Mouse (Mus musculus) kidney, postnatal 4 days (tissue): ENCODE measurements at regions not wholly inside any gene's neighbourhood (a gene's known extent, or its start where the extent isn't known, plus 50 kb on each side); places are given as distances from the start of the nearest gene placed in this dataset.

Experiments
- DNase-seq, 2 experiments: peaks; one replicate each; pipeline ENCODE4 v3.0.0; 2021; ENCODE audit warnings: mixed read lengths in 2 of 2

DNA sequence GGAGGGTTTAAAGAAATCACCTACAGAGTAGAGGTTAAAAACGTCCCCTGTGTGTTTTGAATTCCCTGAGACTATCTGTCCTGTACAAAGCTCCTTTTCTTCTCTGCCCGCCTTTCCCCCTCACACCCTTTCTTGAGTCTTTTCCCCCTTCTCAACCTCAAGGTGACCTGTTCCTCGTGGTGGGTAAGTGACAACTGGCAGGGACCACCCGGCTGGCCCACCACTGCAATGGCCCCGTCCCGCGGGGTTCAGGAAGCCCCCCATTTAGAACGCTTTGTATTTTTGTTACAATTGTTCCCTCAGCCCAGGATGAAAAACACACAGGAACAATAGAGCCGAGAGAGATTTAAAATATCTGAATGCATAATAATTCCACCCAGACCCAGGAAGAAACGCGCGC is 272.9 kb upstream of the Sox2 start:
- DNase-seq: no peak

DNA sequence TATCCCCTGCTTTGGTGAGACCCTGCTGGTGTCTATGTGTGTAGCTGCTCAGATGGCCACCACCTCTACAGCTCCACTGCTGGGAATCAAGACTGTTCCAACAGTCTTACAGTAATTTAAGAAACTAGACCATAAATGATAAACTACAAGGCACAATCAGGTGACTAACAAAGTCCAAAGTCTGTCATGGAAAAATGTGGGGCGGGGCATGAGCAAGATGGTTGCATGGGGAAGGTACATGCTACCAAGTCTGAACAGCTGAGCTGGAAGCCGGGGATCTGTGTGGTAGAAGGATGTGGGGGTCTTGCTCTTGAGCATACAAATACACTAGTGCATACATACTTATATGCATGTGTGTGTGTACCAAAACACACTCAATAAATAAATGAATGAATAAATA is 278.8 kb upstream of the Sox2 start:
- no peak for DNase-seq

DNA sequence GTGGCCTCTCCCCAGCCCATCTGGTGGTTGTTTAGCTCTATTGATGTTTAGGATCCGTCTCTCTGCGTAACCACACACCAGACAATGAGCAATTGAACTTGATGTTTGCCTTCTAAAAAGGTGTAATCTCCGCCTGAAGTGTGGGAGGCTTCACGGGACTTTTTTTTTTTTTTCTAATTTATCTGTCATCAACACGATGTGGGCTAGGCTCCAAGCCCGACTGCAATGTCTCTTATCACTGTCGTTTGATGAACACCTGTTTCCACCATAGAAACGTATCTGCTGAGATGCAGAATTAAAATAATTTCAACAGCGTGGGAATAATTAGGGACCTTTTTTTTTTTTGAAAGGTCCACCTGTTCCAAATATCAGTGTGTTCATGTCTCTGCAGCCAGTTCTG is 257.0 kb upstream of the Dnajc19 start:
- DNase-seq: no peak

DNA sequence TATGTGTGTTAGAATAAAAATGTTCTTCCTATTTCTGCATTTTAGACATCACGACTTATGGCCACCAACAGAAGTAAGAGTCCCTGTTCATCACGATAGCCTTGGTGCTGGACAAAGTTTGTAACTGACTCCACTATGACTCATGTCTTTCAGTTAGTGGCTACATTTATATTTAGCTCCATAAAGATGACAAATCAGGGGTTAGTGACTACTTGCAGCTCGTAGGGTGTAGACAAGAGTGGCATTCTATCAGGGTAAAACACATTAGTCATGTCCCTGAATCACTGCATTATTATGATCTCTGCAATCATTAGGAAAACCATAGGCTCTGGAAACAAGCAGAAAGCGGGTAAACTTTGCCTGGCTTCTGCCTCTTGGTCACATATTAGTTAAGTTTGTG is 252.4 kb upstream of the Dnajc19 start:
- DNase-seq: no peak

DNA sequence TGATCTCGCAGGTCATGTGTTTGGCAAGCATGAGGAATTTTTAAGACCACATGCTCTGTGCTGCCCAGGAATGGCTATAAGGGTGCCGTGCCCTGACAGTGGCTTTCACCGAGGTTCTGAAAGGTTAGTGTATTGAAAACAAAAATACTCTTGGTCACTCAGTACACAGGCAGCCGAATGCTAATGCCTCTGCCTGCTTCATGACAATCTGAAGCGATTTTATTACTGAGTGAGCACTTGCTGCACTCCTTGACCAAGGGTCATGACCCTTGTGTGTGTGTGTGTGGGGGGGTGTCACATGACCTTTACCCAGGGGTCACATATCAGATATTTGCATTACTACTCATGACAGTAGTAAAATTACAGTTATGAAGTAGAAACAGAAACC is 250.8 kb upstream of the Dnajc19 start:
- DNase-seq: peak in 1 of 2 experiments; percentile 8

DNA sequence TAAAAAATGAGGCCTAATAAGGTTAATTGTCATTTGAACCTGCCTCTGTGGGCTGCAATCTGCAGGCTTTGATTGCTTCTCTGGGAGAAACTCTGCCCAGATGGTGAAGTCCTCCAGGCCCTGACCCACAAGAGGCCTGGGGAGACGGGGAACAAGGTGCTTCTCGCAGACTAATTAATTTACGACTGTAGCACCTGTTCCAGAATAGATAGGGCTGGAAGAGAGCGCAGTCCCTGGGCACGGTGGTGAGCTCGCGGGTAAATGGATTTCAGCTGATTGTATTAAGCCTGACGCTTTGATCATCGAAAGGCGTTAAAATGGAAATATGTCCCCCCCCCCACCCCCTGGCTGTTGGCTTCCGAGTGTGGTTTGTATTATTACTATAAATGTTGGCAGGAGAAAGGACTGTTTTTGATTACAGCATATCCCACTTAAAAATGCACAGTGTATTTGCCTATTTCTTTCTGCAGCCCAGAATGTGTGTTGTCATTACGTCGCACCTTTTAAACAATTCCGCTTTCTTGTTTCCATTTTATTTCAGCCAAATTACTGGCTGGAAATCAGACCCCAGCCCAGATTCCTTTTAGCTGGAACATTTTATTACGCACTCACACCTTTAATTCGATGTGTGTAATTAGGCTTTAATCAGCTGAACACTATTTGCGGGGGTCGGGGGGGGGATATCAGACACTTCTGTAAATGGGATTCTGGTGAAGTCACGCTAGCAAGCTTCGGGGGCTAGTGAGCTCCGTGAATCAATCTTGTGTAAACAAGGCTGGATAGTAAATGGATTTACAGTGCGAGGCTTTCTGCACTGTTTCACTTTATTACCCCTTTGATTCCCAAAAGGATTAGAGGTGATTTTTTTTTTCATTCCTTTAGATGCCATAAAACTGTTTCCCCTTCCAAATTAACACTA is 250.1 kb upstream of the Dnajc19 start:
- DNase-seq: no peak

DNA sequence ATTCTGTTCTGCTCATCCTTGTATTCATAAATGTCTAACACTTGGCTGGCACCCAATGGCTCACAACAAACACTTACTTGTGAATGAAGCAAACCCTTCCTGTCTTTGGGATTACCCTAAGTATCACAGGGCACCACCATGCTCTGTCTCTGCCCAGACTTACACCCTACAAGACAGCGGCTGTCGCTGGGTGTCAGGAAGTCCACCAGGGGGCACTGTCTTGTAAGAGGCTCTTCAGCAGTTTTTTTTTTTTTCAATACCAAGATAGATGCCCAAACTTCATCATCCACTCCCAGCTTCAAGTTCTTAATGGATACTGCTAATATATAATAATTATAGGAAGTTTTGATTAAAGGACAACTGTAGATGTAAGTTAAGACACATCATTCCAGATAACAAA is 247.7 kb upstream of the Dnajc19 start:
- DNase-seq: peak; percentile 55 to 61

DNA sequence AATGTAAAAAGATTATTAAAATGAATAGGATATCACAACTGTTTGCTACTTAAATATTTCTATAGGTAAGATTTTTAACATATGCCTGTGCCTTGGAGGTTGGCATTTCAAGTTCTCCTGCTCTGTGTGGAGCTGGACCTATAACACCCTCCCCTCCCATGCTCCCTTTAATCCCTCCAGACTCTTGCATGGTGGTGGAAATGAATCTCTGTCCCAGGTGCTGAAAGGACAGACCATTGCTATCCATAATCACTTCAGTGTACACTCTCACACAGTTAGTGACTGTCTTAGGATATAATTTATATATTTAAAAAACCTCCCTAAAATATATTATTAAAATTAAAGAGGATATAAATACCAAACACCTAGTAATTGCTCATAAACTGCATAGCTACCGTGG is 244.5 kb upstream of the Dnajc19 start:
- DNase-seq: peak in 1 of 2 experiments; percentile 17

DNA sequence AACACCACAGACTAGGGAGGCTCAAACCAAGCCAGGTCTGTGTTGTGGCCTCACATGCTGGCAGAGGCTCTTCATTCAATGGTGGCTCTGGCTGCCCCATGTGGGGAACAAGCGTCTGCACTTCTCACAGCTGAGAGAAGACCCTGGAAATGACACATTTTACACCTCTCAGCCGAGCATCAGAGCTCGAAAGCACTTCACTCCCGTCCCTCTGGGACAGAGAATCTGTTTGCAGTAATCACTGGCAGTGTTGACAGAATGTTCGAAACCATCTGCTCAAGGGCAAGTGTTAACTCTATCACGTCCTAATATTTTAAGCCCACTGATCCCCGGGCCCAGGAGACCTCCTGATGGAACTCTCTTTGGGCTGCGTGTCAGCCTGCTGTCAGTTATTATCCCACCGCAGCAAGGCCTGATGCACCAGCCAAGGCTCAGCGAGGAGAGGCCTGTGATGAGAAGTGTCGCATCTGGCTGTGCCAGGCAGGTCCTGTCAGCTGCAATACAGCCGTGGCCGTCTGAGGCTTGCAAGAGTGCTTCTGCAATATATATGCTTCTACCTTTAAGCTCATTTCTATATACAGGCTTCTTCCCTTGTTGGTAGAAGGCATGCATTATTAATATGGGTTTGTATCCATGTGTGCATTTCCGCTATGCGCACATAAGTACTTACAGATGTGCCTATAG is 241.5 kb upstream of the Dnajc19 start:
- DNase-seq: no peak

DNA sequence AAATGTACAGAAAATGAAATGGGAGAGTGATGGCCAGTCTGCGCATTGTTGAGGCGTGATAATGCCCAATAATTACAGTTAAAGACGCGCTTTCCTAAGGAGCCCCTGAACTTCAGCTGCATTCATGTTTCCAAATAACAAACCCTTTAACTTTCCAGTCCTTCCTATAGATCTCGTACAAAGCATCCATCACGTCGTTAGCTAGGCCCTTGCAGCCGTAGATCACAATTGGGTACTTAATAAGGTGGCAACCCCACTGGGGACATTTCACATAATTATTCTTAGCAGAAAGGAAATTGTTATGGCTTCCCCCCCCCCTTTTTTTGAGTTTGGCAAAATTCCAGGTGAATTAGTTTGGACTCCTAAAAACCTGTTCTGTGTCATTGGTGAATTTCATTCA is 233.7 kb upstream of the Dnajc19 start:
- DNase-seq: no peak

DNA sequence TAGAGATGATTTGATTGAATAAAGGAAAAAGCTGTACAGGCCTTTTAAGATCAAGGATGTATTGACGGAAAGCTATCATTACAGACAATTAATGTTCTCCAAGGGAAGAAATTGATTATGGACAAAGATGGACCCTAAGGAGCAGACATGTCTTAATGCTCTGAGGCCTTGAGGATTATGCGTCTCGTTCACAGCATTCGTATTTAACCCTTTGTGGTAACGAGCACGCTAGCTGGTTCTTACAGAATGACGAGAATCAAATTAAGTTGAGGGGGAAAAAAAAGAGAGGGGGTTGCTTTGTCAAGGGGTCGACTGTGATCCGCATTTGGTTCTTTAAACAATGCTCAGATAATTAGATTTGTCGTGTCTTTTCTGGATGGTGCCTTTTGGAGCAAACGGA is 233.3 kb upstream of the Dnajc19 start:
- DNase-seq: no peak

DNA sequence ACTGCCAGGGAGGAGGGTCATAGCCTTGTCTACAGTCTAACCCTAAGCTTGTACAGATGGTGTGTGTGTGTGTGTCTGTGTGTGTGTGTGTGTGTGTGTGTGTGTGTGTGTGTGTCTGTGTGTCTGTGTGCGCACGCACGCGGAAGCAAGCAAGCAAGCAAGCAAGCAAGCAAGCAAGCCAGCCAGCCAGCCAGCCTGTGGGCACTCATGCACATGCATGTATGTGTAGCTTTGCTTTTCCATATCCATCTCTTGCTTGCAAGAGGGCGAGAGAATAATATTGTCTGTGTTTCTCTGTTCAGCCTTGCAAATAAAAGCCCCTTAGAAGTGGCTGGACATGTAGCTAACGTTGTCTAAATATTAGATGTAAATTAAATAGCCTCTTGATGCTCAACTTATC is 230.8 kb upstream of the Dnajc19 start:
- no peak for DNase-seq

DNA sequence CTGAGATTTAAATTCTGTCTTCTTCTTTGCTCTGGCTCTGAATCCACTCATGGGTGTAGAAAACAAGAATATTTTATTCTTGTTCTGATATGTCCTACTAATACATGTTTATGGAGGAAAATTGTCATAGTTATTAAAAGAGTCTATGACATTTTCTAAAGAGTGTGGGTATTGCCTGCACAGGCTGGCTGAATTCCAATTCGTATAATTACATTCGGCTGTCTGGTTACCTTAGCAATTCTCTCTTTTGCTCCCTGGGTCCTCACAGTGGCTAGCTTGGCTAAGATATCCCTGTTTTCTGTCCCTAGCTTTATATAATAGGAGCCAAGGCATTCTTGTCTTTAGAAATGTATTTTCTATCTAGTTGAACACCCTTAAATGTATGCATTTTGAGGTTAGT is 218.5 kb upstream of the Dnajc19 start:
- DNase-seq: no peak

DNA sequence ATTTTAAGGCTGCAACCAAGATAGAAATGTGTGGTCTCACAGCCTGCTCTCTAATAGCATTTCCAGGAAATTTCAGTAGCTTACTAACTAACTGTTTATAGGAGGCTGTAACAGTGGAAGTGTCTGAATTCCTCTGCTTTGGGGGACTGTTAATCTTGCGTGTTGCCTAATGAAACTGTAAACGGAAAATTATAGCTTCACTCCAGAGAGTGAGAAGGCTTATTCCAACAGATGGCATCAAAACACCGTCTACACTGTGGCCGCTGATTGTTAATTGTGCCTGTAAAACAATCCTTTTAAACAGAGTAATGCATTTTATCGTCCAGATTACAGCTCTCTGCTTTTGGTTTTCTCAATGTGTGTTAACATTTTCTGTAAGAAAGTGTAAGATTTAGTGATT is 206.7 kb upstream of the Dnajc19 start:
- DNase-seq: no peak

DNA sequence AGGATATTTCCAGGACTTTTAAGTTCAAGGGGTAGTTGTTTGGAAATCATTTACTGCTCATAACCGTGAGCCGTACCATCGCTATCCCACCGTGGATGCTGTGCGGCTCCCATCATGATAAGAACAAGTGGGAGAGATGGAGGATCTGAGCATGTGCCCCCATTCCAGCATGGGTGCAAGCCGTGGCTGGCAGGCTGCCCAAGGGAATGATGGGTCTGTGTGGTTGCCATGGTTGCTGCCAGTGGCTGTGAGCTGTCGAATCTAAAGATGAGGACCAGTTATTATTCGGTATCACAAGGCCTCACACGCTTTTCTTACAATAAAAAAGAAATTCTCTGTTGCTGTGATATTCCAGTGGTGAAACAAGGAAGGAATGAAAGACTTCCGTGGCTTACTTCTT is 189.0 kb upstream of the Dnajc19 start:
- DNase-seq: no peak

DNA sequence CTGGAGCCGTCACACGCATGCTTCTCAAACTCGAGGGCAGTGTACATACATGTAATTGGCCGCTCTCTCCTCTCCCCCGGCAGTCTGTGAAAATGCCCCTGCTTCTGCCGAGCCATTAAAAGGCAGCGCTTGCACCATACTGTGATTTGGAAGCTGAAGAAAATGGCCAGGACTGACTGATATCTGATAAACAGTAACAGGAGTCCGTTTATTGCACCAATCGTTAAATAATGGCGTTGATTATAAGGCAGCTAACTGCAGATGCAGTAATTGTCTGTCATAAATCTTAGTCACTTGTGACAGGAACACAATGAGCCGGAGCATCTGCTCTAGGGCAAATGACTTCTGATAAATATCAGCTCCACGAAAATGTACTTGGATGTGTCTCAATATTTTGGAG is 185.3 kb upstream of the Dnajc19 start:
- no peak for DNase-seq

DNA sequence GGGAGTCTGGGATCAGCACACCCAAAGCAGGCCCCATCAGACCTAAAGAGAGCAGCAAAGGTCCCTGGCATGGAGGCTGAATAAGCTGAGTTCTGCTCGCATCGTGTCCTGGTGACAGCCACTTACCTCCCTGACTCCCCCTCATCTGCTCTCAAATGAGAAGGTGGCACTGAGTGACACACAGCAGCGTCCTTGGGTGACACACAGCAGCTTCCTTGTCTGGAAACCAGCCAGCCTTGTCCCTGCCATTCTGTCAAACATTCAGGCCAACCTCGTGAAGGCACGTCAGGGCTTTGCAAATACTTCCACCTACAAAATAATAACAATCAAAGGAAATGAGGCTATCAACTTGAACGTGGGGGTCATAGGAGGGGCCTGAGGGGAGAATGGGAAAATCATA is 183.7 kb upstream of the Dnajc19 start:
- peak in 1 of 2 experiments; percentile 2 for DNase-seq

DNA sequence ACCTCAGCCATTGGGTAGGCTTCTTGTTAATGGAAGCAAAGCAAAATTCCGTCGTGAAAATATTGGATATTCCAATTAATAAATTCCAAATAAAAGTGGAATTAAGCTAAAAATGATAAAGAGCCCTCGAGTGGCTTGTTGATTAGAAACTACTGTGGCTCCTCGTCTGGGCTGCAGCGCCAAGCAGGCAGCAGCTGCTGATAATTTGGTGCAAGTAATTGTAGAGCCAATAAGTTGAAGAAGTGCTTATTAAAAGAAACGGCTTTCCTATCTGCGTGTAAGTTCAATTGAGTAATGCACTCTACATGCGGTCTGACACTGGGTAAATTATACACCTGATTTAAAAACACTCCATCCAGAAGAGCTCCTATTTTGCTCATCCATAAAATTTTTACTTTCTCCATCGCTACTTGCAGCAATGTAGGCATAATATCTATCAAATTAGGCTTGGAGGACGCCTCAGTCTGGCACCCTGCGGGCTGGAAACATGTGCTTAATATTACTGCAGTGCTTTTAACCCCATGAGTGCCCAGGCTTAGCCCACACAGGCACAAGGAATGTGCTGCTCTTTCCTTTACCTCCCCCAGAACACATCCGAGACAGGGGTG is 171.7 kb upstream of the Dnajc19 start:
- no peak for DNase-seq

DNA sequence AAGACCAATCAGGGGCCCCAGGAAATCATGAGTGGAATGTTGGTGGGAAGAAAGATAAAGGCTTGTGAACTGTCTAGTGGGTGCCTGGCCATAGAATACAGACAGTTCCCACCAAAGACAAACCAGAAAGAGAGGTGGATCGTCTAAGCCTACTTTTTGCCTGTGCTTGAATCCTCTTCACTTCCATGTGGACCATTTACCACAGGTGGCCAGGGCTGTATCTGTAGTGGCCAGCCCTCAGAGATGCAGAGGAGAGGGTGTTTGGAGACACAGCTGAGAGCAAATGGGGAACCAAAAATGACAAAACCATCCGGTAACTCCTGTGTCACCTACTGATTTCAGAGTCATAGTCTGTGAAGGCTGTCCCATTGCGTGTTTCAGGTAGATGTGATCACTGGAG is 161.0 kb upstream of the Dnajc19 start:
- no peak for DNase-seq

DNA sequence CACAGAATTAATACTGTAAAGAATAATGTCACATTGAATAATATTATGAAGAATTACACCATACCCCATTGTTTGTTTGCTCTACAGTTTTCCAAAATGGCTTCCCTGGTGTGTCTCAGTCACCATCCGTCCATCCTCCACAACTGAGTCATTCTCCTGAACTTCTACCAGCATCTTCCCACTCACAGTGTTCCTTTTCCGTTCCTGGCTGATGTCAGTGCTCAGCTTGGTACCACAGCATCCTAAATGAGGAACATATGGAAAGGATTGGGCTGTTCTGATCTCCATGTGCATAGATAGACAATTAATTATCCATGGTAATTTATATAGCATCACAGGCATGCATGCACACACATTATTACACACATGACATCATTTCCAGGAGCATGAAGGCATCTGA is 158.9 kb upstream of the Dnajc19 start:
- no peak for DNase-seq

DNA sequence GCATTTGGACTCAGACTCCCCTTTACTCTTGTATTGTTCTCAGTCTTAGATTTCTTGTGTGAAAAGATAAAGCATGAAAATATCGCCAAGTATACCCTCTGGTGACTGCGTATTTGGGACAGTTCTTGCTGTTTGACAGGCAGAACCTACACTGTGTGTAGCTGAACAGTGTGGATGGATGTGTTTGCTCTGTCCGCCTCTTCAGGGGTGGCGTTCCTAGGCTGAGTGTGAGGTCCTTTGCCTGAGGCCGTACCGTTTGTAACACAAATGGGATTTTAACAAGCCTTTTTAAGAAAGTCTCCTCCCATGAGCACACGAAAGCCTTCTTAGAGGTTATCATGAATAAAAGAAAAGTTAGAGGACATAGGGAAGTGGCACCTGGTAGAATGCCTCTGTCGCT is 153.3 kb upstream of the Dnajc19 start:
- no peak for DNase-seq

DNA sequence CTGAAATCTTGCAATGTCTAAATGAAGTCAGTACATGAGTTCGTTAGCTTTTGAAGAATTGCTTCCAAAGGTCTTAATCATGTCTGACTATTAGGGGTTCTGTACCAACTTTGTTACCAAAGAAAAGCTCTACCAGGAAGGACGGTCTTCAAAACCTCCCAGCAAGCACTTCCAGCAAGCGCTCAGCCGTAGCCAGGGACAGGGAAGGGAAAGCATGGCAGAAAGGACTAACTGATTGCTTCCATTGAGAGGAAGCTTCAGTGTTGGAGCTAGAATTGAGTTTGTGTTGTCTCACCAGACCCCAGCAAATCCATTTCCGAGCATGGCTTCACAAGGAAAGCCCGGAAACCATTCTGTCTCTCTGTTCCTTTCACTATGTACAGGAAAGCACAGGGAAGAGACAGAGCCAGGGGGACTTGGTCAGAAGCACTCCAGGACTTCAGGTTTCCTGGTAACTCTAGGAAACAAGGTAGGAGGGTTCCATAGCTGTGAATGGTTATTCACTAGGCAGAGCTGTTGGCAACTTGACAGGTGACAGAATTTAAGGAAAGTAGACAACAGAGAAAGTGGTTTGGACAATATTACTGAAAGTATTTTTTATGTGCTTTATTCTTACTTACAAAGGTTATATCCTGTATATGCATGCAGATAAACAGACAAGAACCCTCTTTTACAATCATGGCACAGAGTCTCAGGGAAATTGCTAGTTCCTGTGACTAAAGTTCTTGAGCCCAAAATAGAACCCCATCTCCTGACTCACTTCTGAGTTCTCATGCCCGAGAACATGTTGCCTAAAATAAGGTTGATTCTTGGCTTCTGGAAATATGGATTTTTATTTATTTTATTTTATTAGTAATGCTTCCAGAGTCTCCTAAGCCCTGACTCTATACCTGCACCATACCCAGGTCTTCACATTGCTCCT is 151.5 kb upstream of the Dnajc19 start:
- peak in 1 of 2 experiments; percentile 2 for DNase-seq
